Mouse (Mus musculus) olfactory bulb, adult 2 months (tissue): Measurements from ENCODE around the gene Lgr5.

Experiments
- CTCF ChIP-seq: fragments of 200-500 bp; IDR thresholded peaks from 2 replicates; pipeline ENCODE4 v1.5.1; 2012; ENCODE audit warnings: low read depth, mild to moderate bottlenecking, low read length, moderate library complexity; ENCODE audit not compliant: insufficient read depth
- POLR2A ChIP-seq: fragments of 200-500 bp; IDR thresholded peaks from 2 replicates; pipeline ENCODE4 v1.6.1; 2012; ENCODE audit warnings: mild to moderate bottlenecking, low read depth, low read length, moderate library complexity; ENCODE audit not compliant: insufficient read depth

GRCm38 (mm10) chr10:115505631-115506239 is 81.8 kb downstream of the Lgr5 start:
- TF ChIP-seq POLR2A, result no peak
- no peak for TF ChIP-seq CTCF
